Mouse (Mus musculus) cerebellum, postnatal 25 days (tissue): Measurements from ENCODE around the gene Sh3d19.

Experiments
- DNase-seq, 2 experiments: peaks; one replicate each; pipeline ENCODE4 v3.0.0; 2021; ENCODE audit warnings: mixed read lengths in 2 of 2

The Sh3d19 gene

DNA sequence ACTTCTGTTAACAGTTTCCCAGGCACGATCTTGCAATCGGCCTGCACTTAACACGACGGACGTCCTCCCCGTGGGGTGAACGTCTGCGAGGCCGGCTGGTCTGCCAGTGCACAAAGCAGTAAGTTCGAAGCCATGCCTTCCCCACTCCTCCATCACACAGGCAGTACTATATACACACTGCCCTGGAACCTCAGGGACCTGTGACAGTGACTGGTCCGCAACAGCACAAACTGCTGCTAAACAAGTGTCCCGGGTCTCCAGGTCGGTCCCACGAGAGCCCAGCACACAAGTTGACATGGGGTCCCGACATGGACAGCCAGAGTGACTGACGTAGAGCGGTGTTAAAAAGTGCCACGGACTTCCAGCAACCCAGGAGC lies 171.0 kb downstream of the Sh3d19 start:
- peak in 1 of 2 experiments; percentile 40 for DNase-seq

DNA sequence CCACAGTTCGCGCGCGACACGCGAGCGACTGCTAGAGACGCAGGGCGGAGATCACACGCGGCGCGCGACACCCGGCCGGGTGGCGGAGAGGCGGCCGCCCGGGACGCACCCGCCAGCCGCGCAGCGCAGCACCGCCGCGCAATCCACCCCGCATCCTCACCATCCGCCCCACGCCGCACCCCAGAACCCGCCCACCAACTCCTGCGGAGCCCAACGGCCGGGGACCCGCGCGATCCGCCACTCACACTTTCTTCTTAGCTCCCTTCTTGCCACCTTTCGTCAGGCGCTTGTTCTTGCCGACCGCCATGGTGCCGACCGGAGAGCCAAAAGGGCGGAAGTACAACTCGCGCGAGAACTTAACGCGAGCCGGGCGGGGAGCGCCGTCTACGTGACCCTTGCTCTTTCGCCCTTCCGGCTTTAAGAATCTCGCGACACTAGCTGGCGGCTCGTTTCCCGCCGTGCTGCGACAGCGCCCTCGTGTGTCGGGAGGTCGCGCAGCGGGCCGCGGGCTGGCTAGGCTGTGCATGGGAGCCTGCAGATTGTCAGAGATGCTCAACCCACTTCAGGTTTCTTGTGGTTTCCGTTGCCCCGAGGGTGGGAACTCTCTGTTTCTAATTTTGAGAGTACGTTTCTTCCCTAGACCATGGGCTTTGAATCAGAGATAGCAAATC lies 171.5 kb downstream of the Sh3d19 start, which contains the start of gene Rps3a1:
Rps3a1 (minus strand) TSS at position 440 of the 671 bp plus-strand sequence.
- DNase-seq = peak; percentile 100

DNA sequence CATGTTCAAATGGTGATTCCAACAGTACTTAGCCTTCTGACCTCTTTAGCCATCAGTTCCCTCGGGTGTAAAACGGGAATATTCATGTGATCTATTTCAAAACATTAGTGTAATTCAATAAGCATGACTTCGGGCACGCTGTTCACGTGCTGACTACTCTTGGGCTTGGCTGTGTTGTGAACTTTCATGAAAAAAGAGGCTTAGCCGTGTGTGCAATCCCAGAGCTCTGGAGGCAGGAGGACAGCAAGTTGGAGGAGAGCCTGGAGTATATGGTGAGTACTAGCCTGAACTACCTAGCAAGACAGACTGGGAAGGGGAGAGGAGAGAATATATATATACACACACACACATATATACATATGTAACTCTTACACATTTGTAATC lies 172.0 kb downstream of the Sh3d19 start:
- DNase-seq = no peak

GRCm38 (mm10) chr3:86143343-86143742 lies 172.4 kb downstream of the Sh3d19 start:
- DNase-seq = no peak

DNA sequence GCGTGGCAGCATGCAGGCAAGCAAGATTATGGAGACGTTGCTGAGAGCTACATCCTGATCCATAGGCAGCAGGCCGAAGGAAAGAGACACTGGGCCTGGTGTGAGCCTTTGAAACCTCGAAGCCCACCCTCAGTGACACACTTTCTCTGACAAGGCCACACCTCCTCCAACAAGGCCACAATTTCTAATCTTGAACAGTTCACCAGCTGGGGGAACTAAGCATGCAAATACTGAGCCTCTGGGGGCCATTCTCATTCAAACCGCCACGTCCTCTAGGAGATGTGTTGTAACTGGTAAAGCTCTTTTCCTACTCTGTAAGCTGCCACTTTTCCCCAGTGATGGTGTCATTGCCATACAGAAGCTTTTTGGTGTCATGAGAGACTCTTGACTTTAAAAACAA lies 178.2 kb downstream of the Sh3d19 start:
- DNase-seq = no peak

DNA sequence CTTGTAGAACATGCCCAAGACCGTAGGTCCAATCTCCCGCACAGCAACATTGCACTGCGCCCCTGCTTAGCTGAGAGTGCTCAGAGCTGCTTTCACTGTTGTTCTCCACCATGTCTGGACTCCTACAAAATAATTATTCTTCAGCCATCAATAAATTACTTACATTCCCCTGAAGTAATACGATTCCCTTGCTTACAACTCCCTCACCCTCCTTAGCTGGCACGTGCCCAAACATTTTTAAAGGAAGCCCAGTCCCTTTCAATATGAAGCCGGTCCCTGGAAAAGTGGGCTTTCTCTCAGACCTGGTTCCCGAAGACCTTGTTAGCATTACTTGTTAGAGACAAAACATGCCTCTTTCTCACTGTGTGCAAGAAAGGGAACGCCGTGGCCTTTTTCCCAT lies 178.6 kb downstream of the Sh3d19 start:
- DNase-seq = no peak

GRCm38 (mm10) chr3:86168841-86169425 lies 198.0 kb downstream of the Sh3d19 start:
- DNase-seq = no peak

DNA sequence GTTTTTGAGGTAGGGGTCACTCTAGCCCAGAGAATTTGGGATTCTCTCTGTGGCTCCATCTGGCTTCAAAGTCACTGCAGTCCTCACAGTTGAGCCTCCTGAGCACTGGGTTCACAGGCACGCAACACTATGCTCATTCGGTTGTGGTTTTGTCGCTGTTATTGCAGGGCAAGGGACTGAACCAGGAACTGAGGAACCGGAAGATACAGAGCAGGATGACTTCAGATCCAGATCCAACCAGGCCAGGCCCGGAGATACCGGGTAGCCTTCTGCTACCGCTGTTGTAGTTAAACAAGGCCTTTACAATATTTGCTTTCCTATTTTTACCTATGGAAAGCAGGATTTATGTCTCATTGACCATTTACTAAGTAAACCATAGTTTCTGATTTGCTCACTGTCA lies 208.8 kb downstream of the Sh3d19 start:
- no peak for DNase-seq
